Mouse (Mus musculus) ES-Bruce4 (cell line): ENCODE measurements around the gene Rpl18. TPM values are rescaled to one million over a fixed set of nuclear protein-coding genes. Genes with fewer than 3 reads are reported as not detected.

Source experiments
- H3K27ac ChIP-seq: 2 replicates; pipeline ENCODE4 v1.5.1; 2012; ENCODE audit warnings: low read length, inconsistent platforms; ENCODE audit not compliant: insufficient read depth
- H3K27me3 ChIP-seq: 2 replicates; pipeline ENCODE4 v1.6.1; 2012; ENCODE audit warnings: mild to moderate bottlenecking, low read length, inconsistent platforms; ENCODE audit not compliant: control insufficient read depth, poor library complexity, insufficient read depth, severe bottlenecking
- H3K36me3 ChIP-seq: 2 replicates; pipeline ENCODE4 v1.6.1; 2012; ENCODE audit warnings: inconsistent platforms, mild to moderate bottlenecking, low read length, moderate library complexity; ENCODE audit not compliant: control insufficient read depth, poor library complexity, insufficient read depth, severe bottlenecking
- H3K4me1 ChIP-seq: one replicate; pipeline ENCODE4 v1.8.1; 2011; ENCODE audit warnings: low read length; ENCODE audit not compliant: control insufficient read depth, insufficient read depth
- H3K4me3 ChIP-seq: 2 replicates; pipeline ENCODE4 v1.5.1; 2011; ENCODE audit warnings: low read depth, mild to moderate bottlenecking, low read length
- H3K9ac ChIP-seq: 2 replicates; pipeline ENCODE4 v1.6.1; 2012; ENCODE audit warnings: low read depth, mild to moderate bottlenecking, inconsistent platforms; ENCODE audit not compliant: poor library complexity, severe bottlenecking
- H3K9me3 ChIP-seq: replicated peaks from 2 replicates; pipeline ENCODE4 v1.6.1; 2012; ENCODE audit warnings: mild to moderate bottlenecking, low read length, inconsistent platforms; ENCODE audit not compliant: control insufficient read depth, poor library complexity, insufficient read depth, severe bottlenecking
- CTCF ChIP-seq: IDR thresholded peaks from one replicate; pipeline ENCODE4 v1.8.1; 2011; ENCODE audit warnings: low read depth, low read length
- EP300 ChIP-seq: IDR thresholded peaks from 2 replicates; pipeline ENCODE4 v1.6.1; 2011; ENCODE audit warnings: low read depth, low read length; ENCODE audit not compliant: insufficient read depth
- POLR2A ChIP-seq: IDR thresholded peaks from one replicate; pipeline ENCODE4 v1.8.1; 2011; ENCODE audit warnings: low read length; ENCODE audit not compliant: insufficient read depth
- polyA plus RNA-seq: library from polyadenylated mRNA; stranded (reverse); fragments of >200 nt; gene quantifications from 2 replicates; pipeline ENCODE4 v1.2.4, GENCODE M21; 2011; ENCODE audit warnings: low read depth; ENCODE audit not compliant: missing spikeins, insufficient read depth, insufficient read length

Gene Rpl18
- polyA plus RNA-seq, 1 experiment = 1,593 TPM

GRCm38 (mm10) chr7:45697894-45698293 lies 17.4 kb upstream of the Rpl18 start:
- Histone ChIP-seq H3K27ac (no peak overlapping the region), H3K4me3 (no peak overlapping the region), H3K27me3 (peaks cover 3% of the 10 kb centered on the region; the same call in 1 of the 2 replicates), H3K36me3 (no peaks in the 10 kb centered on the region), H3K9ac (no peak overlapping the region), H3K4me1 (peaks cover 6% of the 10 kb centered on the region), H3K9me3 (no peaks in the 10 kb centered on the region)
- TF ChIP-seq POLR2A (no peak), CTCF (no peak), EP300 (no peak)

GRCm38 (mm10) chr7:45699523-45700141 lies 15.6 kb upstream of the Rpl18 start, which contains the start of gene Car11:
TSS of gene Car11 (plus strand) at chr7:45699843.
- Histone ChIP-seq H3K9me3 (no peaks in the 10 kb centered on the region), H3K27ac (no peak within 1 kb of the TSS), H3K9ac (peak within 1 kb of the TSS; percentile 57), H3K27me3 (peaks cover 3% of the 10 kb centered on the region; the same call in 1 of the 2 replicates), H3K36me3 (no peaks in the 10 kb centered on the region), H3K4me3 (peak within 1 kb of the TSS; percentile 65), H3K4me1 (no peaks in the 10 kb centered on the region)
- no peak for TF ChIP-seq POLR2A
- no peak for TF ChIP-seq EP300
- TF ChIP-seq CTCF = no peak

- no peaks in the 10 kb centered on the region for H3K9me3 ChIP-seq
- no peaks in the 10 kb centered on the region for H3K36me3 ChIP-seq
- no peaks in the 10 kb centered on the region for H3K4me1 ChIP-seq
- no peak overlapping the region for H3K27ac ChIP-seq
- peak overlapping the region; percentile 57 for H3K9ac ChIP-seq
- peak overlapping the region; percentile 65 for H3K4me3 ChIP-seq
- TF ChIP-seq POLR2A (no peak), CTCF (no peak), EP300 (no peak)
- peaks cover 3% of the 10 kb centered on the region; the same call in 1 of the 2 replicates for H3K27me3 ChIP-seq
These were observed 14.8 kb upstream of the Rpl18 start for GRCm38 (mm10) chr7:45700301-45701015.

DNA sequence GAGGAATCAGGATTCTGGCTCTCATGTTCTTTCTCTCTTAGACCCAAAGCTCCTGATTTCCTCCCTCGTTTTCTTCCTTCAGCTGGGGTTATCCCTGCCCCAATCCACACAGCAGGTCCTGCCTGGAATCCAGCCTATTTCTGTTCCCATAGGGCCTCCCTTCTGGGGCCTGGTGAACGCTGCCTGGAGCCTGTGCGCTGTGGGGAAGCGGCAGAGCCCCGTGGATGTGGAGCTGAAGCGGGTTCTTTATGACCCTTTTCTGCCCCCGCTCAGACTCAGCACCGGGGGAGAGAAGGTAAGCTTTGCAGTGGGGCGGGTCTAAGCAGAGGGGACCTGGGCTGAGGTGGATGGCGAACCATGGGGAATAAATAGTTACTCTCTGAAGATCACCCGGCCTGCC lies 14.2 kb upstream of the Rpl18 start:
- peaks cover 3% of the 10 kb centered on the region; the same call in 1 of the 2 replicates for H3K27me3 ChIP-seq
- H3K36me3 ChIP-seq = no peaks in the 10 kb centered on the region
- no peaks in the 10 kb centered on the region for H3K9me3 ChIP-seq
- H3K4me1 ChIP-seq = no peaks in the 10 kb centered on the region
- TF ChIP-seq CTCF = no peak
- TF ChIP-seq EP300 = no peak
- TF ChIP-seq POLR2A = no peak
- peak overlapping the region; percentile 50 for H3K4me3 ChIP-seq
- H3K9ac ChIP-seq = peak overlapping the region; percentile 42
- no peak overlapping the region for H3K27ac ChIP-seq

DNA sequence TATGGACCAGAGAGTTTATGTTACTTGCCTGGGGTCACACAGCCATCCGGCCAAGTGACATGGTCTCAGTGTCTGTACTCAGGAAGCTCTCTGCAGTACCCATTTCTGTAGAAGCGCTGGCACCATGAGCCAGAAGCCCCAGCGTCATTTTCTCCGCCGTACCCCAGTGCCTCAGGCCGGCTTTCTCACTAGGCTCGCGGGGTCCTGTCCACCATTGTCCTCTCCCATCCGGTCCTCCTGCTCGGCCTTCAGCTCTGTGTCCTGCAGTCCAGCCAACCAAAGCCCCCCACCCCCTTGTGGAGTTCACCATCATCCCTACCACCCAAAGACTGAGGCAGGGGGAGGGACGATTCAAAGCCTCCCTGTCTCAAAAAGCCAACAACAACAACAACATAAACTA lies 13.7 kb upstream of the Rpl18 start:
- Histone ChIP-seq H3K4me3 (no peak overlapping the region), H3K9ac (peak overlapping the region; percentile 42; the same call in 1 of the 2 replicates), H3K4me1 (no peaks in the 10 kb centered on the region), H3K36me3 (no peaks in the 10 kb centered on the region), H3K27me3 (peaks cover 3% of the 10 kb centered on the region; the same call in 1 of the 2 replicates), H3K27ac (no peak overlapping the region), H3K9me3 (no peaks in the 10 kb centered on the region)
- TF ChIP-seq EP300 (no peak), CTCF (no peak), POLR2A (no peak)

DNA sequence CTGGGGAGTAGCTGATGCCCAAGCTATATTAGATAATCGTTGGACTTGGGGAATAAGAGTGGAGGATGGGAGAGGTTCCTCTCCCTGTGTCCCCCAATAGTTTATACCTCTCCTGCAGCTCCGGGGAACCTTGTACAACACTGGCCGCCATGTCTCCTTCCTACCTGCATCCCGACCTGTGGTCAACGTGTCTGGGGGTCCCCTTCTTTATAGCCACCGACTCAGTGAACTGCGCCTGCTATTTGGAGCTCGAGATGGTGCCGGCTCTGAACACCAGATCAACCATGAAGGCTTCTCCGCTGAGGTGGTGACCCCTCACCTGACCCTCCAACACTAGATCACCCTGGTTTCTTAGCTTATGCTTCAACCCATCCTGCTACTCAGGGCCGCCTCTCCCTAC lies 12.9 kb upstream of the Rpl18 start:
- H3K9me3 ChIP-seq = no peaks in the 10 kb centered on the region
- H3K27ac ChIP-seq = no peak overlapping the region
- TF ChIP-seq CTCF (no peak), POLR2A (no peak), EP300 (no peak)
- no peak overlapping the region for H3K4me3 ChIP-seq
- H3K27me3 ChIP-seq = peaks cover 3% of the 10 kb centered on the region; the same call in 1 of the 2 replicates
- no peak overlapping the region for H3K9ac ChIP-seq
- H3K36me3 ChIP-seq = no peaks in the 10 kb centered on the region
- no peaks in the 10 kb centered on the region for H3K4me1 ChIP-seq
